Mouse (Mus musculus) heart, adult 11 months (tissue): ENCODE measurements around the gene Trpm4.

ENCODE experiments used
- DNase-seq: peaks from one replicate; pipeline ENCODE4 v3.0.0; 2022

Gene Trpm4

GRCm38 (mm10) chr7:45346905-45347304 is 13.3 kb upstream of the Trpm4 start:
- no peak for DNase-seq

GRCm38 (mm10) chr7:45343543-45343942 is 10.0 kb upstream of the Trpm4 start:
- DNase-seq: no peak

- no peak for DNase-seq
These were observed 8.5 kb upstream of the Trpm4 start for GRCm38 (mm10) chr7:45342081-45342480.

- DNase-seq: peak; percentile 96
These were observed 7.7 kb upstream of the Trpm4 start for GRCm38 (mm10) chr7:45341303-45341702.

GRCm38 (mm10) chr7:45340669-45341068 is 7.1 kb upstream of the Trpm4 start:
- DNase-seq: peak; percentile 96

- peak; percentile 91 for DNase-seq
These were observed 6.5 kb upstream of the Trpm4 start for GRCm38 (mm10) chr7:45340066-45340442.

- peak; percentile 97 for DNase-seq
These were observed 6.0 kb upstream of the Trpm4 start for GRCm38 (mm10) chr7:45339410-45340065.

- peak; percentile 94 for DNase-seq
These were observed 4.8 kb upstream of the Trpm4 start for GRCm38 (mm10) chr7:45338161-45338911.

GRCm38 (mm10) chr7:45337469-45337868 is 3.9 kb upstream of the Trpm4 start:
- DNase-seq: peak; percentile 92

GRCm38 (mm10) chr7:45336319-45336718 is 2.7 kb upstream of the Trpm4 start:
- DNase-seq: no peak

GRCm38 (mm10) chr7:45335056-45335455 is 1.5 kb upstream of the Trpm4 start, which contains the start of gene Hrc:
Hrc (plus strand) TSS chr7:45335290.
- DNase-seq: peak; percentile 98

GRCm38 (mm10) chr7:45334605-45335004 is 1.0 kb upstream of the Trpm4 start:
- DNase-seq: peak; percentile 98

- DNase-seq: peak; percentile 97
These were observed 725 bp downstream of the Trpm4 start for GRCm38 (mm10) chr7:45332685-45333425.

GRCm38 (mm10) chr7:45331502-45331901 is 2.1 kb downstream of the Trpm4 start:
- DNase-seq: no peak

GRCm38 (mm10) chr7:45328841-45329475 is 4.6 kb downstream of the Trpm4 start:
- DNase-seq: no peak

- no peak for DNase-seq
These were observed 7.8 kb downstream of the Trpm4 start for GRCm38 (mm10) chr7:45325800-45326199.

- no peak for DNase-seq
These were observed 10.5 kb downstream of the Trpm4 start for GRCm38 (mm10) chr7:45323069-45323468.

- DNase-seq: no peak
These were observed 11.3 kb downstream of the Trpm4 start for GRCm38 (mm10) chr7:45322245-45322644.

- no peak for DNase-seq
These were observed 17.0 kb downstream of the Trpm4 start for GRCm38 (mm10) chr7:45316536-45316935.

GRCm38 (mm10) chr7:45315182-45315701 is 18.3 kb downstream of the Trpm4 start:
- no peak for DNase-seq

- no peak for DNase-seq
These were observed 20.1 kb downstream of the Trpm4 start for GRCm38 (mm10) chr7:45313495-45313894.

- no peak for DNase-seq
These were observed 20.7 kb downstream of the Trpm4 start for GRCm38 (mm10) chr7:45312686-45313453.
